Mouse (Mus musculus) MEL (cell line): ENCODE data around the gene Rtn3. TPM values are rescaled to one million over a fixed set of nuclear protein-coding genes. Genes with fewer than 3 reads are reported as not detected.

Experiments used
- DNase-seq: peaks from one replicate; pipeline ENCODE4 v3.0.0; 2011; ENCODE audit warnings: low read depth, low spot score
- H3K27ac ChIP-seq: 2 replicates; pipeline ENCODE4 v1.5.1; 2012; ENCODE audit warnings: low read depth, mild to moderate bottlenecking, control low read depth, low read length, moderate library complexity; ENCODE audit not compliant: control insufficient read depth
- H3K27me3 ChIP-seq, 2 experiments: fragments of 150-350 bp in 1 of 2; sonication (generic) in 1 of 2; 2 replicates each; pipeline ENCODE4 v1.6.1; 2012; ENCODE audit warnings: low read length in 2 of 2, mild to moderate bottlenecking in 2 of 2, improper control_type of control experiment in 1 of 2, moderate library complexity in 1 of 2; ENCODE audit not compliant: insufficient read depth in 2 of 2, control insufficient read depth in 1 of 2
- H3K36me3 ChIP-seq, 2 experiments: 2 replicates each; pipeline ENCODE4 v1.6.1; 2012 to 2014; ENCODE audit warnings: low read length in 2 of 2, improper control_type of control experiment in 1 of 2, inconsistent platforms in 1 of 2, mild to moderate bottlenecking in 1 of 2; ENCODE audit not compliant: insufficient read depth in 2 of 2, control insufficient read depth in 1 of 2
- H3K4me1 ChIP-seq, 2 experiments: fragments of 150-350 bp in 1 of 2; sonication (generic) in 1 of 2; 2 replicates each; pipeline ENCODE4 v1.6.1; 2012; ENCODE audit warnings: low read length in 2 of 2, improper control_type of control experiment in 1 of 2, mild to moderate bottlenecking in 1 of 2; ENCODE audit not compliant: insufficient read depth in 2 of 2, control insufficient read depth in 1 of 2
- H3K4me3 ChIP-seq, 2 experiments: fragments of 150-350 bp in 1 of 2; sonication (generic) in 1 of 2; 2 replicates each; pipeline ENCODE4 v1.5.1; 2012; ENCODE audit warnings: low read depth in 2 of 2, low read length in 2 of 2, mild to moderate bottlenecking in 2 of 2, moderate library complexity in 2 of 2, control low read depth in 1 of 2, improper control_type of control experiment in 1 of 2; ENCODE audit not compliant: control insufficient read depth in 1 of 2, insufficient read depth in 1 of 2
- H3K79me2 ChIP-seq: 2 replicates; pipeline ENCODE4 v1.6.1; 2012; ENCODE audit warnings: mild to moderate bottlenecking, low read length, moderate library complexity; ENCODE audit not compliant: control insufficient read depth, poor library complexity, insufficient read depth
- H3K9ac ChIP-seq: 2 replicates; pipeline ENCODE4 v1.6.1; 2012; ENCODE audit warnings: low read depth, mild to moderate bottlenecking, control low read depth, low read length, moderate library complexity; ENCODE audit not compliant: control insufficient read depth, poor library complexity, severe bottlenecking
- H3K9me3 ChIP-seq: fragments of 150-350 bp; sonication (generic); replicated peaks from 2 replicates; pipeline ENCODE4 v1.6.1; 2012; ENCODE audit warnings: mild to moderate bottlenecking, low read length, improper control_type of control experiment, moderate library complexity; ENCODE audit not compliant: insufficient read depth
- BHLHE40 ChIP-seq: IDR thresholded peaks from 2 replicates; pipeline ENCODE4 v1.6.1; 2012; ENCODE audit warnings: low read depth, mild to moderate bottlenecking, inconsistent platforms, low read length, improper control_type of control experiment, borderline replicate concordance
- CHD2 ChIP-seq: IDR thresholded peaks from 2 replicates; pipeline ENCODE4 v1.6.1; 2011; ENCODE audit warnings: low read length, improper control_type of control experiment
- CTCF ChIP-seq, 3 experiments: IDR thresholded peaks in 2 of 3; conservative IDR thresholded peaks in 1 of 3; 2 replicates each; pipeline ENCODE4 v1.5.1; 2011 to 2012; ENCODE audit warnings: low read length in 3 of 3, low read depth in 2 of 3, mild to moderate bottlenecking in 2 of 3, improper control_type of control experiment in 1 of 3, inconsistent platforms in 1 of 3, mixed read lengths in 1 of 3, moderate library complexity in 1 of 3; ENCODE audit not compliant: control insufficient read depth in 1 of 3, insufficient read depth in 1 of 3, poor library complexity in 1 of 3, severe bottlenecking in 1 of 3
- EP300 ChIP-seq, 2 experiments: IDR thresholded peaks; 2 replicates each; pipeline ENCODE4 v1.6.1; 2011; ENCODE audit warnings: improper control_type of control experiment in 2 of 2, low read length in 2 of 2, low read depth in 1 of 2, mild to moderate bottlenecking in 1 of 2
- GATA1 ChIP-seq: IDR thresholded peaks from 2 replicates; pipeline ENCODE4 v1.6.1; 2011; ENCODE audit warnings: low read depth, low read length, improper control_type of control experiment
- JUND ChIP-seq: IDR thresholded peaks from 2 replicates; pipeline ENCODE4 v1.6.1; 2011; ENCODE audit warnings: low read depth, mild to moderate bottlenecking, improper control_type of control experiment, low read length
- MAZ ChIP-seq: IDR thresholded peaks from 2 replicates; pipeline ENCODE4 v1.6.1; 2012; ENCODE audit warnings: low read depth, mild to moderate bottlenecking, inconsistent platforms, low read length, improper control_type of control experiment
- MXI1 ChIP-seq: IDR thresholded peaks from 2 replicates; pipeline ENCODE4 v1.6.1; 2011; ENCODE audit warnings: mild to moderate bottlenecking, low read depth, low read length, improper control_type of control experiment
- MYB ChIP-seq: IDR thresholded peaks from 2 replicates; pipeline ENCODE4 v1.6.1; 2011; ENCODE audit warnings: mild to moderate bottlenecking, low read depth, low read length, improper control_type of control experiment
- MYC ChIP-seq: IDR thresholded peaks from 2 replicates; pipeline ENCODE4 v1.6.1; 2011; ENCODE audit warnings: low read depth, mild to moderate bottlenecking, low read length, improper control_type of control experiment, moderate library complexity
- POLR2AphosphoS2 ChIP-seq: IDR thresholded peaks from 2 replicates; pipeline ENCODE4 v1.6.1; 2011; ENCODE audit warnings: low read length, improper control_type of control experiment
- POLR2AphosphoS5 ChIP-seq: IDR thresholded peaks from 2 replicates; pipeline ENCODE4 v1.6.1; 2012; ENCODE audit warnings: low read depth, borderline replicate concordance, mild to moderate bottlenecking, inconsistent platforms, low read length, moderate library complexity, mixed read lengths
- SIN3A ChIP-seq: IDR thresholded peaks from 2 replicates; pipeline ENCODE4 v1.6.1; 2012; ENCODE audit warnings: low read length, improper control_type of control experiment, inconsistent platforms
- SMC3 ChIP-seq: IDR thresholded peaks from 2 replicates; pipeline ENCODE4 v1.6.1; 2011; ENCODE audit warnings: low read depth, low read length, improper control_type of control experiment
- TAL1 ChIP-seq: IDR thresholded peaks from 2 replicates; pipeline ENCODE4 v1.6.1; 2012; ENCODE audit warnings: mild to moderate bottlenecking, inconsistent platforms, low read length, moderate library complexity, mixed read lengths
- TCF12 ChIP-seq: IDR thresholded peaks from 2 replicates; pipeline ENCODE4 v1.6.1; 2014; ENCODE audit warnings: low read depth, mild to moderate bottlenecking, inconsistent platforms, low read length, improper control_type of control experiment, moderate library complexity
- UBTF ChIP-seq: IDR thresholded peaks from 2 replicates; pipeline ENCODE4 v1.6.1; 2012; ENCODE audit warnings: low read depth, mild to moderate bottlenecking, inconsistent platforms, low read length, improper control_type of control experiment, moderate library complexity, borderline replicate concordance; ENCODE audit not compliant: insufficient read depth
- USF1 ChIP-seq: IDR thresholded peaks from 2 replicates; pipeline ENCODE4 v1.6.1; 2014; ENCODE audit warnings: low read depth, mild to moderate bottlenecking, inconsistent platforms, low read length, improper control_type of control experiment, moderate library complexity
- ZC3H11A ChIP-seq: IDR thresholded peaks from 2 replicates; pipeline ENCODE4 v1.6.1; 2012; ENCODE audit warnings: low read depth, mild to moderate bottlenecking, inconsistent platforms, low read length, improper control_type of control experiment
- ZMIZ1 ChIP-seq: IDR thresholded peaks from 2 replicates; pipeline ENCODE4 v1.6.1; 2012; ENCODE audit warnings: low read depth, mild to moderate bottlenecking, inconsistent platforms, low read length, improper control_type of control experiment, moderate library complexity
- ZNF384 ChIP-seq: IDR thresholded peaks from 2 replicates; pipeline ENCODE4 v1.6.1; 2012; ENCODE audit warnings: low read depth, mild to moderate bottlenecking, inconsistent platforms, low read length, improper control_type of control experiment
- polyA plus RNA-seq, 2 experiments: library from polyadenylated mRNA; stranded (reverse) in 1 of 2; unstranded in 1 of 2; fragments of >175 nt in 1 of 2; fragments of >200 nt in 1 of 2; gene quantifications; 2 replicates each; pipeline versions ENCODE4 v1.2.1 to v1.2.4; 2012; ENCODE audit warnings: low replicate concordance in 2 of 2, low read depth in 1 of 2; ENCODE audit not compliant: insufficient read length in 2 of 2, insufficient read depth in 1 of 2, missing spikeins in 1 of 2
- total RNA-seq: library from RNA; depleted of rRNA; stranded (reverse); fragments of 300-350 nt; gene quantifications from 2 replicates; pipeline ENCODE4 v1.2.3, GENCODE M21; 2012

Rtn3 gene
- total and polyA plus RNA-seq, 3 experiments: 33.4 to 118 TPM; not detected in 1

DNA sequence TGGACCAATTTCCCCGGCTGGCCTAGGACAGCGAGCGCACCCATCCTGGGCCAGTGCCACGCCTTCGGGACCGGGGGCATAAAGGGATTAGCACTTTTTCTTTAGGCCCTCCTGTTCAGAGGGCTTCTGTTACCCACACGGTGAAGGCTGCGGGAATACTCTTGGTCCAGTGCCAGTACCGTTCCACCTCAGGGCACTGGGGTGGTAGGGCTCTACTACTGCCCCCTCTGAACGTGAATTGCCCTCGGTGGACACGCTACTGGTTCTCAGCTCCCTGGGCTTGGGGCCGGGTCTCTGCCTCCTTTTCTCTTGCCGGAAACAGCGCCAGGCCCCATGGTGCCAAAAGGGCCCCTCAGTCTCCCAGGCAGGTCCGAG, 59.4 kb downstream of the Rtn3 start:
- Histone ChIP-seq H3K27ac (no peak overlapping the region), H3K9me3 (no peaks in the 10 kb centered on the region), H3K79me2 (peaks cover 11% of the 10 kb centered on the region), H3K36me3 (peaks cover 5 to 18% of the 10 kb centered on the region in 2 experiments), H3K9ac (no peak overlapping the region), H3K27me3 (no peaks in the 10 kb centered on the region), H3K4me3 (no peak overlapping the region), H3K4me1 (peaks cover 4 to 20% of the 10 kb centered on the region in 2 experiments)
- DNase-seq: no peak
- TF ChIP-seq MXI1 (no peak), ZMIZ1 (no peak), UBTF (no peak), SIN3A (no peak), EP300 (IDR thresholded peaks at IDR 0.05; ENCODE audit: low read depth in 1 of 2, low read length in 2 of 2) (no peak), CHD2 (no peak), GATA1 (no peak), MYC (no peak), MYB (no peak), TAL1 (no peak), JUND (no peak), MAZ (no peak), POLR2AphosphoS2 (no peak), CTCF (IDR thresholded peaks at IDR 0.05 in 2 of 3, conservative IDR thresholded peaks at IDR 0.05 in 1 of 3; ENCODE audit: control insufficient read depth in 1 of 3, insufficient read depth in 1 of 3, low read depth in 2 of 3, low read length in 3 of 3, poor library complexity in 1 of 3, severe bottlenecking in 1 of 3) (no peak)

DNA sequence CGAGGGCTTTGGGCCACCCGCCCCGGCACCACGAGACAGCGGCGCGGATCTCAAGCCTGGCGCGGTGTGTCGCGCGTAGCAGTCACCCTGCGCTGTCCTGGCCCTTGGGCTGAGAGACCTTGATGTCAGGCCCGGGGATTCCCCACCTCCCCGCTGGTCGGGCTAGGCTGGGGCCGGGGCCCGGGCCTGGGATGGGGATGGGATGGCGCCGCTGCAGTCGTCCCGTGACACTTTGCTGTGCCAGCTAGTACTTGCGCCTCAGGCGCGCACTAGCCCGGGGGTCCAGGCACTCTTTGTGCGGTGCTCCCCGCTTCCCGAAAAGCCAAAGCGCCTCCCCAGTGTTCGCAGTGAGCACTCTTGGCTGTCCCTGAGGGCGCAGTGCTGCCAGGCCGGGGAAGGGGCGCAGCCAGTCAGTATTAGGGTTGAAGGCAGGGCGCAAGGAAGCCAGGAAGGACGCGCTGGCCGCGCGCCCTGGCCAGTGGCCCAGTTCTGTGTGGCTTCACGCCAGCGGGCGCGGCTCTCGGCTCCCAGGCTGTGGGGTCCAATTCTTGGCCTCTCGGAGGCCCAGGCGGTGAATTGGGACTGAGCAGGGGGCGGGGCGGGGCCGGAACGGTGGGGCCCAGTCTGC, 59.9 kb downstream of the Rtn3 start:
- peaks cover 15% of the 10 kb centered on the region for H3K79me2 ChIP-seq
- H3K27ac ChIP-seq: no peak overlapping the region
- H3K9ac ChIP-seq: no peak overlapping the region
- TF ChIP-seq MYB: no peak
- no peak for TF ChIP-seq SMC3
- no peak for TF ChIP-seq POLR2AphosphoS5
- no peak for TF ChIP-seq MYC
- no peak for TF ChIP-seq TAL1
- no peak for TF ChIP-seq MAZ
- no peak for TF ChIP-seq TCF12
- no peak for TF ChIP-seq BHLHE40
- no peak for TF ChIP-seq GATA1
- no peak for TF ChIP-seq ZC3H11A
- TF ChIP-seq USF1: no peak
- no peak for TF ChIP-seq ZNF384
- DNase-seq: no peak
- H3K36me3 ChIP-seq: peaks cover 5 to 19% of the 10 kb centered on the region in 2 experiments
- H3K9me3 ChIP-seq: no peaks in the 10 kb centered on the region
- peaks cover 4 to 21% of the 10 kb centered on the region in 2 experiments for H3K4me1 ChIP-seq
- no peak overlapping the region for H3K4me3 ChIP-seq
- no peaks in the 10 kb centered on the region for H3K27me3 ChIP-seq
